Mouse (Mus musculus) liver, adult (tissue): ENCODE measurements around the gene Gabbr2.

ENCODE experiments used
- GATA4 ChIP-seq: IDR thresholded peaks from 2 replicates; pipeline ENCODE4 v1.6.1; 2014; ENCODE audit warnings: mild to moderate bottlenecking, low read length; ENCODE audit not compliant: insufficient replicate concordance

Gene Gabbr2

DNA sequence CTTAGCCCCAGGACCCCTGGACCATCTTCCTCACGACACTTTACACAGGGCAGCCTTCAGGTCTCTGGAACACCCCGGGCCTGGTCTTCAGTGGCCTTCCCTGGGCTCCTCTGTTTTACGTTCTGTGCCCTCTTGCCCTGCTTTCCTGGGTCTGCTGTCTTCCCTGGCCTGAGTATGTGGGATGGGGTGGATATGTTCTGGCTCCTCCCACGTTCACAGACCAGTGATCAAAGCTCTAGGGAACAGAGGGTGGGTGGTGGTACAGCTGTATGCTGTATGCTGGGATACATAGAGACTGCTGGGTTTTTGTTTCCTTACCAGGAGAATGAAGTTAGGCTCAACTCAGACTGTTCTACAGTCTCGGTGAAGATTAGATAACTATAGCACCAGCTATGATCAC, 274.5 kb downstream of the Gabbr2 start:
- no peak for TF ChIP-seq GATA4

DNA sequence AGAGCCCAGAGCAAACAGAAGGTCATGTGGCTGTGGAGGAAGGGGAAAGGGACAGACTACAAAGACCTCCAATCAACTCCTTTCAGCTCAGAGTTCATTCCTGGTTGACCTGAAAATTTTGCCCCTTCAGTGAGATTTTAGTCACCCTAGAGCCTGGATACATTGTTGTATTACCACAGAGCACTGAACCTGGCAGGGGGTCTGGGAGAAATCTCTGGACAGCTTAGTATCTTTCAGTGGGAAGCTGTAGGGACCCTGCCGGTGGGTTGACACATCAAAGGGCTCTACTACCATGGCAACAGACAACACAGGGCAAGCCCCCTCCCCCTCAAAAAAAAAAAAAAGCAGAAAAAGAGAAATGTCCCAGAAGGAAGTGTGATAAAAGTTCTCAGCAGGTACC, 275.3 kb downstream of the Gabbr2 start:
- no peak for TF ChIP-seq GATA4

DNA sequence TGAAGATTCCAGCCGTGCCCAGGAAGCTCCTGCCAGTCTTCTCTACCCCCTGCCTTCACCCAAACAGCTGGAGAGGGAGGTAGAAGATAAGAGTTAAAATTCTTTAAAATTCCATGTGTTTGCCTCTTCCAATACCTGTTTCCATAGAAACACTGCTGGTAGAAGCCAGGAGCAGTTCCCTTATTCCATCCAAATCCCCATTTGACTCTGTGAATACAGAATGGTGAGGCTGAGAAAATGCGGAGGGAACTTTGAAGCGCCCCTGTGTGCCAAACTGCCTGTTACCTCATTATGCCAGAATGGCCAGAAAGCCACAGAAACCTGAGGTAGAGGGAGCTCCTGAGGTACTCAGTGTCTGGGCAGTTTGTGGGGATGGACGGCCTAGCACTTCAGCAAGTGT, 281.1 kb downstream of the Gabbr2 start:
- TF ChIP-seq GATA4, result no peak

DNA sequence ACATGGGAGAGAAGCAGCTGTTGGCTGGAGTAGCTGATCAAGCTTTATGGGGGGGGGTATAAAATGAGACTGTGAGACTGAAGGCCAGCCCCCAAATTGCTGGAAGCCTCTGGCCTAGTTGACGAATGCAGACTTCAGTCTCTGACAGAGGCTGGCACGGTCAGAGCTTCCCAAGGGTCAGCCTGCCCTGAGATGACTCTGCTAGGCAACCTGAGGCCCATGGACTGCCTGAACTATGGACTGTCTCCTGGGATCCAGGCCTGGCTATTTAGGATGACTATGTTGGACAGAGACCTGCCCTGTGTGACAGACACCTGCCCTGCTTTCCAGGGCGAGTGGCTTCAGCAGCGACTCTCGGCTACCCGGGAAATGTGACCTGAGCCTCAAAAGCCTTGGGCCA, 281.7 kb downstream of the Gabbr2 start:
- TF ChIP-seq GATA4, result no peak

DNA sequence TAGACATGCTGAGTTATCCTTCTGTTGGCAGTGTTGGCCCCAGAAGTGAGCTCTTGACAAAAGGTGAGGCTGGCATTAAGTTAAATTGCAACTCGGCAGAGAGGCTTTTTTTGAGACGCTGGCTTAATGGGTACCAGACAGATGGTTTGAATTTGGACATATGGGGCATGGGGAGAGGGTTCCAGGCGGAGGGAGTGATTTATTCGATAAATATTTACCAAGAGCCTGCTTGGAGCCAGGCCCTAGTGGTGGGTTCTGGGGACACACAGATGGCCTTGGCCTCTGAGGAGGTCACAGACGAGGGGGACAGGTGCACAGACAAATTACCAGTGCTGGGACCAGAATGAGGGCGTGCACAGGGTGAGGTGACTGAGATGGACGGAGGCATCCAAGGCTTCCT, 282.2 kb downstream of the Gabbr2 start:
- no peak for TF ChIP-seq GATA4

DNA sequence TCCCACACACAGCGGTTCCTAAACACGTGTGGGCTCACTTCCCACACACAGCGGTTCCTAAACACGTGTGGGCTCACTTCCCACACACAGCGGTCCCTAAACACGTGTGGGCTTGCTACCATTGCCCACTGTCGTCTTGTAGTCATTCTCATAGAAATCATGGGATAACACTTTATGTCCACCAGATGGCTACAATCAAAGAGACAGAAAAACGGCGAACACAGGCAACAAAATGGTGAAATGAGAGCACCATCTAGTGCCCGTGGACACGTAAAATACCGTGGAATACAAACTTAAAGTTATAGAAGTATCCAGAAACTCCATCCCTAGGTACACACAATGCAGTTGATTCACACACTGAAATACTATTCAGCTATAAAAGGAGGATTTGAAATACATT, 285.9 kb downstream of the Gabbr2 start:
- no peak for TF ChIP-seq GATA4

DNA sequence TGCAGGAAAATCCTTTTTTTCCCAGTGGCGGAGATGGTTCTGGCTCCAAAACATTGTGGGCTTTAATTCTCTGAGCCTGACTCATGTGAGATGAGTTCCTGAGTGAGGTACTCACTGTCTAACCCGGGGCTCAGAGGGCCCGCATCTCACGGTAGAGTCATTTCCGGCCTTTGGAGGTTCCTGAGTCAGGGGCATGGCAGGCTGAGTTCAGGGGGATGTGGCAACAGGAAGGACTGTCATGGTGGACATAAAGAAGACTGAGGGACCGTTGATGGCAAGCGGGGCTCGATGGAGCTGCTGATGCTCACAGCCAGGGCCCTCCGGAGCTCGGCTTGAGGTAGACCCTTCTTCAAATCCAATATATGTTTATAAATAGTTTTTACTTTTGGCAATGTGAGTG, 288.5 kb downstream of the Gabbr2 start:
- no peak for TF ChIP-seq GATA4

DNA sequence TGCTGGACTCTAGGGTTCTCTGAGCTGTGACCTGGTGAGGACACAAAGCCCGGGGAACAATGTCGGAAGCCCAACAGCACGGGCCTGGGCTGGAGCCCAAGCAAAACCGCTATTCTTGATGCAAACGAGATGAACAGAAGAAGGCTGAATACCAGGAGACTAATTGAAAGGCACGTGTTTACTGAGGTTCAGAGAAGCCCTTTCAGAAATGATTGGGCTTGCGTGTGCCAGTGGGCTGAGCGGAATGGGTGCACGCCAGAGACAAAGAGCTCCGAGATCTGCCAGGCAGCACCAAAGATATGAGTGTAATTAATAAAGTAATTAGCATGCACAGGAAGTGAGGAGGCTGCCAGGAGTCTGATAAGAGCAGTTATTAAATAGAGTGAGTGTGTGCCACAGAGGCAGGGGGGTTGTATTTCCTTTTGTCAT, 291.4 kb downstream of the Gabbr2 start:
- TF ChIP-seq GATA4, result no peak

DNA sequence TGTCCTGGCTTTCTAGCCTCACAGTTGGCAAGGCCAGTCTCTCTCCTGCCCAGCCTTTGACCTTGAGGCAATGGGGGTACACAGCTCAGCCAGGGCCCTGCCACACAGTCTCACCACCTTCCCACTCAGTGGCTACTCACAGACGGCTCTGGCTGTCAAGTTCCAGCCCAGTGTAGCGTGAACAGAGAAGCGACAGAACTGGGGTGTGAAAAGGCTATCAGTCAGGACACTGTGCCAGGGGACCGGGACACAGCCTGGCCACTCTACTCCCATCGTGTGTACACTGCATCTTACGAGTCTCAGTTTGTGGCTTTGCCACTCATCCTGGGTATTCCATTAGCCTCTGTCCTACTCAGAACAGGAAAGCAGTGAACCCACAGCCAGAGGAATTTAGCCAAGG, 295.2 kb downstream of the Gabbr2 start:
- no peak for TF ChIP-seq GATA4

DNA sequence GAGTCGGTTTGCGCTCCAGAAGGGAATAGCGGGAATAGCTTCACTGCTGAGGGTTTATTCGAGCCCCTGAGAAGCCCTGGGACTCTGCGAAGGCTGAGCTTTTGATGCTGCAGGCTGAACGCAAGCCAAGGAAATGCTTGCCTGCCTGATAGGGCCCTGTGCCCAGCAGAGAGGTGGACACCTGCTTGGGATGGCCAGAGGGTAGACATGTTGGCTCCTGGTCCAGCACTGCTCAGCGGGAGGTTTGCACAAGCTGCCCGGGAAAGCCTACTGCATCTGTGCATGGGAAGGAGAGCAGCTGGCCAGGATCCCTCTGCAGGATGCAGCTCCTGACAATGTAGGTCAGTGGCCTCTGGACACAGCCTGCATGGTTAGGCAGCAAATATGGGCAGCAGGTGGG, 301.1 kb downstream of the Gabbr2 start:
- TF ChIP-seq GATA4, result no peak

DNA sequence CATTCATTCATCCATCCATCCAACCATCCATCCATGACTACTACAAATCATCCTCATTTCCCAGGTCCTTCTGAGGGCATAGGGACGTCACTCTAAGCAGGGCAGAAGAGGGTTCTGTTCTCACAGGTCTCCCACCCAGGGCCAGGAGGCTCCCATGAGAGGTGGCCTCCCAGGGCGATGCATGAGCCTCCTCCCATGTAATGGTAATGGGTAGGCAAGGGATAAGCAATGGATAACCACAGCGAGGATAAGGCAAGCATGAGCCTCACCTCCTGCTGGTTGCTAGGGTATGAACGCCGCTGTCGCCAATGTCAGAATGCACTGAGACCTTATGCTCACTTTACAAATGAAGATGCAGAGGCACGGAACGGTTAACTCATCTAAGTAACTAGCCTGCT, 301.7 kb downstream of the Gabbr2 start:
- no peak for TF ChIP-seq GATA4

DNA sequence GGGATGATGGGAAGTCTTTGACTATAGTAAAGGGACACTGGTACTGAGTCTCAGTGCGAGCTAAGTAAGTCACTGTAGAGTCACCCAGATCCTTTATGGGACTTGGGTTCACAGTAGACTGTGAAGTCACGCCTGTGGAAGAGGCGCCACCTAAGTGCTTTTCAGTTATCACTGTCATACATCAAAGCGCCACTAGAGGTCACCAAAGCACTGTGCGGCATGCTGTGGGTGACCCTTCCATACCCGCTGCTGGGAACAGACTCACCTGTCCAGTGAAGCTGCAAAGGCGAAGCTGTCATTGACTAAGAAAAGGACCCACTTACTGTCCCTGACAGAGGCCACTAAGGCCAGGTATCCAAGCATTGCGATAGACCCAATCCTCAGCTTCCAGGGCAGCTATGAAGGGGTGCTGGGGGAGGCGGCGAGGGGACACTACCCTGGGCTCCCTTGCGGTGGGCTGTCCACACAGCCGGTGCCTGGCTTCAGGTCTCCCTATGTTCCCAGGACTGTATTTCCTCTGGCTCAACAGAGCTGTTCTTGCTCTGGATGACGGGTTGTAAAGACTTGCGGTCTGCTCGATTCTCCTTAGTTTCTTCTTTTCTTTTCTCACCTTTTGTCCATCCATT, 302.2 kb downstream of the Gabbr2 start:
- no peak for TF ChIP-seq GATA4

DNA sequence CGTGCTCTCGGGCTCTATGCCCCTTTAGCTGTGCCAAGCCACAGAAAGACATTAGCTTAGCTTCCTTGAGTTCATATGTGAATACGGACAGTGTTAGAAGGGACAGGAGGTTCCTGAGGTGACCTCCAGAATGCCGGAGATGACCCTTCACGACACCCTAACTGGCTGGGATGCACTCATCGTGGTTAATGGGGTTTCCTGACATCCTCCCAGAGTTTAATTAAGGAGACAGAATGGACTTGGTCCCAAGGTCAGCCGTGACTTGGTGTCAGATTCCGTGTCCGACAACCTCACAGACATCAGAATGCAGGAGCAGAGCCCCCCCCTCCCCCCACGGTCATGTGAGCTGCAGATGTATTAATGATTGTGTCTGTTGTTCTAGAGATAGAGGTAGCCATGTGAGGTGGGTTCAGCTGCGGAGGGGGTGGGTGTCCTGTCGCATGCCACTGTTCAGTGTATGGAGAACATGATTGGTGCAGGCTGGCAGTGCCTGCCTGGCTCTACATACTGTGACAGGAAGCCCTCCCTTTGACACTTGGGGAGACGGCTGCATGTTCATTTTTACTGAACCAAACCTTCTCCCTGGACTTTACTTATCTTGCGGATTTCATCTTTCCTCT, 303.4 kb downstream of the Gabbr2 start:
- no peak for TF ChIP-seq GATA4

DNA sequence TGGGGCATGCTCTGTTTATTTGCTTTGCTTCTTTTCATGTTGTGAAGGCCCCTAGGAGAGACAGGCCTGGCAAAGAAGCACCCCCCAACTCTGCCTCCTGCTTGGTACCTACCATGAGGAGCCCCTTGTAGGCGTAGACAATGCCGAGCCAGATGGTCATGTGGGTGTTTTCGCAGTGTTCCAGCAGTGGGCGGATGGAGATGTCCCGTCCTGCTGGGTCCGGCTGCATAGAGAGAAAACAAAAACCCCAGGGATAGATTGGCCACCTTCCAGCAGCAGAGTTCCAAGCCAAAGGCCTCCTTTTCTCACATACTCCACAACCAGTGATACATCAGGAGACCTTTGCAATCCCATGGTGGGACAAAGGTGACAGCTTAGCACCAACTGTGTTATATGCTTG, 307.5 kb downstream of the Gabbr2 start:
- TF ChIP-seq GATA4, result no peak

DNA sequence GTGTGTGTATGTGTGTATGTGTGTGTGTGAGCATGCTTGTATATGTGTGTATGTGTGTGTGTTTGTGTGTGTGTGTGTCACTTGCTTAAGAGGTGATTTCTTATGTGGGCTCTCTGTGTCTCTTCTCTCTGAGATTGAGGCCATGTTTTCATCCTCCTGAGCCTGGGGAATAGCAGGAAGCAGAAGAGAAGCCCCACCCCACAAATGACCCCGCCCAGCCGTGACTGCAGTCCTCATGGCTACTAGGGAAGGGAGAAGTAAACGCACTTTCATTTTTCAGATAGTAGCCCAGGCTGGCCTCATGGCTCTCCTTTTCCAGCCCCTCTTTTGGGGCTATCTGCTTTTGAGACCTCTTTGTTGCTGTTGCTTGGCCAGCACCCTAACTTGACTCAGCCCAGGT, 315.0 kb downstream of the Gabbr2 start:
- no peak for TF ChIP-seq GATA4

DNA sequence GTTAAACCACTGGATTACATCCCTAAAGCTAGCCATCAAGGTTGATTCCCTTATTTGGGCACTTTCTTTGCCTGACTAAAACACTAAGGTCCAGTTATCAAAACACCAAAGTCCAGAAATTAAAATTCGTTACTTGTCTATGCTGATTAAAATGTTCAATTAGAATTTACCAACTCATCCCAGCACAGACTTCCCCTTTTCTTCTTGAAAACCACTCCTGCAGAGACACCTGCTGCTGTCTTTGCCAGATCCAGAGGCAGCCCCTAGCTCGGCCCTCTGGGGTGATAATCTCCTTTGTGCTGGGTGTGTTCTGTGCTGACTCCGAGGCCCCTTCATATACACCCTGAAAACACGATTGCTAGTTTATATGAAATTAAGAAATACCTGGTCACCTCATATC, 315.7 kb downstream of the Gabbr2 start:
- no peak for TF ChIP-seq GATA4

DNA sequence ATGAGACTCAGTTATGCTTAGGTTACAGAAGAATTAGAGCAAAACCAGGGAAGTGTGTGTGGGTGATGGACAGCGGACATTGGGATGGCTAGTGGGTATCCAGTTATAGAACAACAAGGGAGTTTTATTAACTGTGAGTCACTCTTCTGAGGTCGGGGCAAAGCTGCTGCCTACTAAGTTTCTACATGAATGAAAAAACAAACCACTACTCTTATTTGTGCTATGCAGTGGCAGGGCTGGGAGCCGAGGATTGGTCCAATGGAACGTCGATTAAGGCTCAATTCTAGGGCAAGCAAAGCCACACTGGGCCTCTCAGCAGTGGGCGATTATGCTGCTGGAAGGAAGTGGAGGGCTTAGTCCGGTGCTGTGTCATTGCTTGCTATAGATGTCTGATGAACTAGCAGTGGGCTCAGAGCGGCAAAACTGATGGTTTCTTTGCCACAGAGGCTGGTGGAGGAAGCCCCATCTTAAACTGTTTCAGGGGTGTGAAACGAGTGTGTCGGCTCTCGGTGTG, 316.3 kb downstream of the Gabbr2 start:
- TF ChIP-seq GATA4, result no peak

DNA sequence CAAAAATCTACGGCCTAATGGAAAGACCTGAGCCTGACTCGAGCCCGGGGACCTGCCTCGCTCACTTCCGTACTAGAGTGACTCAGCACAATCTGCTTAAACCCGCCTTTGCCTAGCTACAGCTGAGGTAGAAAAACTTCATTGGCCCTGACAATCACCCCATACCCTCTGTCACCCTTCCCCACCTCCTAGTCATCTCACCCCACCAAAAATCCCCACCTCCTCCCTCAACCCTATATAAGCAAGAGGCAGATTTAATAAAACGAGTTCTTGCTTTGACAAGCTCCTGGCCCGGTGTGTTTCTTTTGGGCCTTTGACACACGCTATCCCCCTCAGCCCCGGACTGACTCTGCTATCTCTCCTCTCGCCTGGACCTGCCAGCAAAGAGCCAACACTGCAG, 323.1 kb downstream of the Gabbr2 start:
- TF ChIP-seq GATA4, result no peak

DNA sequence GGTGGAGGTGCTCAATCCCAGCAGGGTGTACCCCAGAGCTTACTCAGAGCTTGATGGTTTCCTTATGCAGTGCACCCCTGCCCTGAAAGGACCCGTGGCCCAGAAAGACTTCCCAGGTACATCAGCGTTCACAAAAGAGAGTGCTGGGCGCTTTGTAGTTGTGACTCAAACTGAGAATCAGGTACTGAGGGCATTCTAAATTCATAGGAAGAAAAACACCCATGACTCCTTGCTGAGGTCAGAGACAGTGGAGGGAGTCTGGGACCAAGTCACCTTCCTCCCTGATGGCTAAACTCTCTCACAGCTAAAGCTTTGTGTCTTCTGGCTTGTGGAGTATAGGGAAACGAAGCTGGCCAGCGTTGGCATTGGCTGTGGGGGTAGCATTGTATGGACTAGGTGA, 325.3 kb downstream of the Gabbr2 start:
- no peak for TF ChIP-seq GATA4
